Mouse (Mus musculus) midbrain, postnatal 0 days (tissue): ENCODE results near the gene Rapgefl1. TPM values are rescaled to one million over a fixed set of nuclear protein-coding genes. Genes with fewer than 3 reads are reported as not detected.
A peak's percentile ranks its signal among the peaks of the same experiment; 100 is the strongest.

Experiments
- ATAC-seq: fragments of 200-750 bp; cut with Nextera tagmentation; 2 replicates; pipeline ENCODE4 v1.8.0; 2017; ENCODE audit warnings: moderate number of reproducible peaks, mild to moderate bottlenecking, moderate TSS enrichment, moderate library complexity; ENCODE audit not compliant: low FRiP score
- DNase-seq: peaks from one replicate; pipeline ENCODE4 v3.0.0-alpha.2; 2015; ENCODE audit warnings: low spot score
- H3K27ac ChIP-seq: fragments of 300-500 bp; sonication (generic); 2 replicates; pipeline ENCODE4 v1.5.1; 2014; ENCODE audit warnings: low read depth, mild to moderate bottlenecking, low read length, mixed read lengths
- H3K27me3 ChIP-seq: fragments of 300-500 bp; sonication (generic); 2 replicates; pipeline ENCODE4 v1.6.1; 2014; ENCODE audit warnings: low read length, control low read depth, mixed read lengths; ENCODE audit not compliant: insufficient read depth
- H3K36me3 ChIP-seq: fragments of 300-500 bp; sonication (generic); 2 replicates; pipeline ENCODE4 v1.6.1; 2014; ENCODE audit warnings: low read length, control low read depth, mixed read lengths; ENCODE audit not compliant: insufficient read depth
- H3K4me1 ChIP-seq: fragments of 300-500 bp; sonication (generic); 2 replicates; pipeline ENCODE4 v1.6.1; 2014; ENCODE audit warnings: mild to moderate bottlenecking, control low read depth, antibody characterized with exemption, low read length, mixed read lengths; ENCODE audit not compliant: insufficient read depth
- H3K4me2 ChIP-seq: fragments of 300-500 bp; sonication (generic); 2 replicates; pipeline ENCODE4 v1.6.1; 2014; ENCODE audit warnings: low read depth, mild to moderate bottlenecking, low read length, mixed read lengths; ENCODE audit not compliant: poor library complexity, severe bottlenecking
- H3K4me3 ChIP-seq: fragments of 300-500 bp; sonication (generic); 2 replicates; pipeline ENCODE4 v1.5.1; 2014; ENCODE audit warnings: low read depth, mild to moderate bottlenecking, low read length, moderate library complexity
- H3K9ac ChIP-seq: fragments of 300-500 bp; sonication (generic); replicated peaks from 2 replicates; pipeline ENCODE4 v1.6.1; 2014; ENCODE audit warnings: mild to moderate bottlenecking, low read length, moderate library complexity, mixed read lengths; ENCODE audit not compliant: poor library complexity, severe bottlenecking
- H3K9me3 ChIP-seq: fragments of 300-500 bp; sonication (generic); 2 replicates; pipeline ENCODE4 v1.6.1; 2016; ENCODE audit warnings: low read length, control low read depth
- CTCF ChIP-seq: IDR thresholded peaks from 2 replicates; pipeline ENCODE4 v1.5.1; 2016; ENCODE audit warnings: antibody characterized with exemption, mild to moderate bottlenecking
- WGBS: fragments of 180-500 bp; shearing (Covaris S2); extraction: QIAGEN DNeasy Blood & Tissue Kit; methylation state at CpG from one replicate; pipeline ENCODE4 v1.1.7; 2014; 5-methylcytosine and 5-hydroxymethylcytosine counted together
- polyA plus RNA-seq: library from polyadenylated mRNA; unstranded; fragments of >200 nt; fragmentation: Nextera tagmentation; extraction: Ambion mirVana; gene quantifications from 2 replicates; pipeline ENCODE4 v1.2.1, GENCODE M21; 2015
- total RNA-seq: library from RNA; depleted of rRNA; stranded (reverse); fragments of >200 nt; gene quantifications from 2 replicates; pipeline ENCODE4 v1.2.3, GENCODE M21; 2014

The Rapgefl1 gene
- total and polyA plus RNA-seq, 2 experiments from 2014 or later: 10.9 to 39.0 TPM

DNA sequence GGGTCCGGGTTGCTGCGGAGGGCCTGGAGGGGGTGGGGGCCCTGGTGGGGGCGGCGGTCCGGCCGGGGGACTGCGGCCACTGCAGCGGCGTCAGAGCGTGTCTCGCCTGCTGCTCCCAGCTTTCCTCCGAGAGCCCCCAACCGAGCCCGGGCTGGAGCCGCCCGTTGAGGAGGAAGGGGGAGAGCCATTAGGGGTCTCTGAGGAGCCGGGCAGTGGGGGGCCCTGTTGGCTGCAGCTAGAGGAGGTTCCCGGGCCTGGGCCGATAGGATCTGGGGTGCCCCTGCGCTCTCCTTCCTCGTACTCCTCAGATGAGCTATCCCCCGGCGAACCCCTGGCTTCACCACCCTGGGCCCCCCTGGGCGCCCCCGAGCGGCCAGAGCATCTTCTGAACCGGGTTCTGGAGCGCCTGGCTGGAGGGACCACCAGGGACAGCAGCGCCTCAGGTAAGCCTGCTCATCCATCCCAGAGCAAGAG lies 683 bp downstream of the Rapgefl1 start:
- Histone ChIP-seq H3K4me3 (peak overlapping the region; percentile 83), H3K27ac (peak overlapping the region; percentile 75; the same call in 1 of the 2 replicates), H3K4me1 (peaks cover 4% of the 10 kb centered on the region), H3K9me3 (no peaks in the 10 kb centered on the region), H3K9ac (peak overlapping the region; percentile 93), H3K4me2 (peak overlapping the region; percentile 84), H3K27me3 (no peaks in the 10 kb centered on the region), H3K36me3 (peaks cover 16% of the 10 kb centered on the region)
- peak; percentile 51 for TF ChIP-seq CTCF
- WGBS: 1% methylated on average over 25 of the region's 29 CpGs
- peak; percentile 41 for ATAC-seq
- DNase-seq: no peak

- peak overlapping the region; percentile 93 for H3K9ac ChIP-seq
- no peaks in the 10 kb centered on the region for H3K9me3 ChIP-seq
- H3K4me2 ChIP-seq: peak overlapping the region; percentile 84
- peak overlapping the region; percentile 83 for H3K4me3 ChIP-seq
- peaks cover 10% of the 10 kb centered on the region; the same call in 1 of the 2 replicates for H3K36me3 ChIP-seq
- DNase-seq: no peak
- TF ChIP-seq CTCF: no peak
- H3K27ac ChIP-seq: no peak overlapping the region; the same call in 1 of the 2 replicates
- peaks cover 4% of the 10 kb centered on the region for H3K4me1 ChIP-seq
- no peak for ATAC-seq
- 36% methylated on average over 11 of the region's 11 CpGs for WGBS
- no peaks in the 10 kb centered on the region for H3K27me3 ChIP-seq
These were observed 1.3 kb downstream of the Rapgefl1 start for GRCm38 (mm10) chr11:98837917-98838316.

DNA sequence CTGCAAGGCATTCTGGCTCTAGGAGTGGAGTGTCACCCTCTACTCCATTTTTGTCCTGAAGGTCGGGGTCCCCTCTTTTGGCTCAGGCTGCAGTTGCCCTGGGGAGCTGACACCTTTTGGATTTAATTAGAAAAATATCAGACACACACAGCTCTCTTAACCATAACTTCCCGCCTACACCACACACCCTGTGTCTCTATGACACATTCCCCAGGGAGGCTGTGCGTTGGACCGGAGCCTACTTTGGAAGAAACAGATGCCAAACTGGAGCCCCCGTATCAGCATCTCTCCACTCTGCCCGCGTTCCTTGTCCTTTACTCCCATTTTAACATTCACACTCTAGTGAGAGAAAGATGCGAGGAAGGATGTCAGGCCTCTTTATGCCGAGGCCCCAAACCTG lies 1.9 kb downstream of the Rapgefl1 start:
- Histone ChIP-seq H3K4me2 (peak overlapping the region; percentile 84), H3K27me3 (no peaks in the 10 kb centered on the region), H3K9ac (0 out of 2 replicates have a peak overlapping the region, but pooled peaks have one; percentile 93), H3K27ac (no peak overlapping the region), H3K4me3 (peak overlapping the region; percentile 83; the same call in 1 of the 2 replicates), H3K36me3 (peaks cover 4% of the 10 kb centered on the region; the same call in 1 of the 2 replicates), H3K9me3 (no peaks in the 10 kb centered on the region), H3K4me1 (peaks cover 4% of the 10 kb centered on the region)
- TF ChIP-seq CTCF: no peak
- 74% methylated on average over 9 of the region's 9 CpGs for WGBS
- DNase-seq: no peak
- ATAC-seq: no peak

DNA sequence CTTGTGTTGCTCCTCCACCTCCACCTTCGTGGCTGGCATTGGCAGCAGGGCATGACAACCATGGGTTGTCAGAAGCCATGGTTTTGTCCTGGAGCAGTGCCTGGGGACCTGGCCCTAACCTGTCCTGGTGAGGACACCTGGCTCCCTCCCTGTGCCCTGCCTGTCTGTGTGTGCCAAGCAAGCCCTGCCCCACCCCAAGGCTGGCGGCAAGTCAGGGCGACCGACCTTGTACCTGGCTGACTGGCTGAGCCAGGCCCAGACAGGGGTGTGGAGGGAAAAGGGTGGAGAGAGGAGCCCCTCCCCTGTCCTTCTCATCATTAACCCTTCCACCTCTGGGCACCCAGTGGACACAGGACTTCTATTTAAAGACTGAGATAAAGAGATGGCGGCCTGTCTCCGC lies 2.8 kb downstream of the Rapgefl1 start:
- DNase-seq (no peak), ATAC-seq (no peak)
- Histone ChIP-seq H3K9ac (no peak overlapping the region), H3K27ac (no peak overlapping the region), H3K9me3 (no peaks in the 10 kb centered on the region), H3K27me3 (no peaks in the 10 kb centered on the region), H3K4me2 (peak overlapping the region; percentile 10; the same call in 1 of the 2 replicates), H3K4me3 (no peak overlapping the region), H3K36me3 (no peaks in the 10 kb centered on the region), H3K4me1 (peaks cover 4% of the 10 kb centered on the region)
- 62% methylated on average over 6 of the region's 6 CpGs for WGBS
- TF ChIP-seq CTCF: no peak

DNA sequence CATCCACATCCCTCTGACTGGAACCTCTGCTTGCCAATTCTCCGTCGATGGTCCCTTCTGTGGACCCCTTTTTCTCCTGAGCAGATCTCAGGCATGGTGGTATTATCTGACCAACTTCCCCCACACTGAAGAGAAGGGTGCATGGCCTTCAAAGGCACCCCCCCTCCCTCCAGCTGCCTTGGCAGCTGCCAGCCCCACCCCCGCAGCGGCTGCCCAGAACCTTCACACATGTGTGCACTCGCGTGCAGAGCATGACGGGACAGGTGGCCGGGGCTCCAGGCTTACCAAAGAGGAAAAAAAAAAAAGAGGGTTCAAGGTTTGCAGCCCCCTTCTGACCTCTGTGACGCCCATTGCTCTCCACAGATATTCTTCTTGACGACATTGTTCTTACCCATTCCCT lies 3.3 kb downstream of the Rapgefl1 start:
- H3K9ac ChIP-seq: no peak overlapping the region
- H3K4me3 ChIP-seq: no peak overlapping the region
- WGBS: 66% methylated on average over 10 of the region's 10 CpGs
- no peak for ATAC-seq
- H3K36me3 ChIP-seq: no peaks in the 10 kb centered on the region
- H3K27me3 ChIP-seq: no peaks in the 10 kb centered on the region
- H3K27ac ChIP-seq: no peak overlapping the region
- no peak for DNase-seq
- peaks cover 4% of the 10 kb centered on the region for H3K4me1 ChIP-seq
- H3K9me3 ChIP-seq: no peaks in the 10 kb centered on the region
- H3K4me2 ChIP-seq: no peak overlapping the region
- TF ChIP-seq CTCF: no peak

GRCm38 (mm10) chr11:98846016-98846415 lies 9.4 kb downstream of the Rapgefl1 start:
- DNase-seq: no peak
- Histone ChIP-seq H3K4me2 (no peak overlapping the region), H3K9ac (no peak overlapping the region), H3K27me3 (no peaks in the 10 kb centered on the region), H3K9me3 (no peaks in the 10 kb centered on the region), H3K4me1 (peaks cover 7% of the 10 kb centered on the region; the same call in 1 of the 2 replicates), H3K4me3 (no peak overlapping the region), H3K27ac (no peak overlapping the region), H3K36me3 (peaks cover 23% of the 10 kb centered on the region)
- TF ChIP-seq CTCF: peak; percentile 35
- peak; percentile 55 for ATAC-seq
- WGBS: 50% methylated on average over 13 of the region's 13 CpGs
